Mouse (Mus musculus): Measurements from ENCODE around the gene Aco2. TPM values are rescaled to one million over a fixed set of nuclear protein-coding genes. Genes with fewer than 3 reads are reported as not detected.

Gene Aco2
- 146 and 155 TPM in 2 replicates for polyA plus RNA-seq (2016; fragmentation: Nextera tagmentation; extraction: Ambion mirVana)

DNA sequence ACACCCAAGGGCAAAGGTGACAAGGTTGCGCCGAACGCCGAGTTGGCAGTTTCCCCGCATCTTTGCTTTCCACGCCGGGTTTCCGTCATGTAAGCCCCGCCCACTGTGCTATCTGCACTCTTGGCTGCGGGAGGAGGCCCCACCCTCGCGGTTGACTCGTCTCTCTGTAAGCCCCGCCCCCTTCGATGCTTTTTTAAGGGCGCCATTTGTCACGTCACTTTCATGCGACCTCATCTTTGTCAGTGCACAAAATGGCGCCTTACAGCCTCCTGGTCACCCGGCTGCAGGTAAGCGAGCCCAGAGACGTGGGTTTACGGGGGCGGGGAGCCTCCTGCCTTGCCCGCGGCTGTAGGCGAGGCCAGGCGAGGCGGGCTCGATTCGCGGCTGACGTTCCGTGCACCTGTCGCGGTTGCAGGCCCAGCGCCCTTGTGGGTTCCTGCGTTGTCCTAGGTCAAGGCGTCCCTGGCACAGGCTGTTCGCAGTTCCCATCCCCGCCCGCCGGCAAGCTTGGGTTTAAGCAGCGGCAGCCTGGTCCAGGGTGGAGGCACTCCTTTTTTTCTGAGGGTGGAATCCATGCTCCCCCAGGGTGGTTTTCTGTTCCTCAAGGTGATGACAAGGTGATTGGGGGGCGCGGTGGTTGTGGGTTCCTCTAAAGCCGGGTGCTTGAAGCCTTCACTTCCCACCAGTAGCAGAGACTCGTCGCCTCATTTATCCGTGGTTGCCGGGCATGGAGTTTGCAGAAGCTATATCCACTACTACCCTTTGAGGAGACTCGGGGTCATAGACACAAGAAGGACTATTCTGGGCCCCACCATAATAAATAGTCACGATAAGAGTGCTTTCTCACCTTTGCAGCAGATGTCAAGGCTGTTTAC lies at the start of gene Aco2:
Gene Aco2 (plus strand): TSS at position 48 of the 875 bp plus-strand sequence.
- H3K27me3 ChIP-seq, result no peaks in the 10 kb centered on the region
- H3K4me1 ChIP-seq, result peaks cover 10% of the 10 kb centered on the region
- whole genome bisulfite sequencing, result under 1% methylated on average over 53 of the region's 53 CpGs
- peak within 1 kb of the TSS; percentile 81 for H3K9ac ChIP-seq
- H3K27ac ChIP-seq, result peak within 1 kb of the TSS; percentile 96
- H3K9me3 ChIP-seq, result no peaks in the 10 kb centered on the region
- H3K4me2 ChIP-seq (replicated peaks), result peak within 1 kb of the TSS; percentile 92
- ATAC-seq (ENCODE audit: insufficient number of reproducible peaks, insufficient read depth, low FRiP score, low TSS enrichment), result peak; percentile 73
- H3K4me3 ChIP-seq, result peak within 1 kb of the TSS; percentile 99
- H3K36me3 ChIP-seq, result peaks cover 31% of the 10 kb centered on the region

DNA sequence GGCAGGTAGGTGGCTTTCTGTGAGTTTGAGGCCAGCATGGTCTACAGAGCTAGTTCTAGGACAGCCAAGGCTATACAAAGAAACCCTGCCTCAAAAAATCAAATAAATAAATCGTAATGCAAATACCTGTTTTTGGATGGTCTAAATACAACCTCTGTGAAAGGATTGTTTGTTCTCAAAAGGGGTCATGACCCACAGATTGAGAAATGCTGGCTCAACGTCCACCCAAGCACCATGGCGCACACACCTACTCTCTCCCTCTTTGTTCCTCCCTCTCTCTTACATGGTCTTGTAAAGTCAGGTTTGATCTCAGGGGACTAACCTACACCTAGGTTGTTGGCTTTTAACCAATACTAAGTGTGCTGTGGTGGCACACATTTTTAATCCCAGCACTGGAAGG lies 49.5 kb upstream of the Aco2 start:
- peaks cover 56% of the 10 kb centered on the region for H3K36me3 ChIP-seq
- ATAC-seq (ENCODE audit: insufficient number of reproducible peaks, insufficient read depth, low FRiP score, low TSS enrichment), result no peak
- 80% methylated on average over 3 of the region's 3 CpGs for WGBS

DNA sequence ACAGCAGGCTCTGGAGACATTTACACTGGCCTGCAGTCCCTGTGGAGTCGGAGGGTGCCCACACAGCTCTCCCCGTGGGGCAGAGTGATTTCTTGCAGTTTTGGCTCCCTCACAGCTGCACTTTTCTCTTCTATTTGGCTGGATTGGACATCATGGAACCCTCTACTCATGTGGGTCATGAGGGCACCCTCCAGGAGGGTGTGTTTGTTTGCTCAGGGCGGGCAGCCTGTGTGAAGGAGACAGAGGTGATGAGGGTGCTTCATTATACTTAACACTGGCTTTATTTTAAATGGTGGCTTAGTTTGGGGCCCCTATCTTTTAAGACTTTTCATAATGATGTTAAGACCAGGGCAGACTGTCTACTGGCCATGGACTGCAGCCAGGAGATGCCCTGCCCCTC lies 47.3 kb upstream of the Aco2 start:
- H3K4me3 ChIP-seq, result no peak overlapping the region
- no peak overlapping the region for H3K4me2 ChIP-seq (replicated peaks)
- no peak for ATAC-seq (ENCODE audit: insufficient number of reproducible peaks, insufficient read depth, low FRiP score, low TSS enrichment)
- no peak overlapping the region for H3K27ac ChIP-seq
- no peaks in the 10 kb centered on the region for H3K9me3 ChIP-seq
- no peak overlapping the region for H3K9ac ChIP-seq
- WGBS, result 83% methylated on average over 3 of the region's 3 CpGs
- H3K27me3 ChIP-seq, result no peaks in the 10 kb centered on the region
- H3K36me3 ChIP-seq, result peaks cover 51% of the 10 kb centered on the region
- no peaks in the 10 kb centered on the region for H3K4me1 ChIP-seq

More for the DNA sequence above, 49.5 kb upstream of the Aco2 start:
- no peak overlapping the region for H3K9ac ChIP-seq
- H3K9me3 ChIP-seq, result no peaks in the 10 kb centered on the region
- no peak overlapping the region for H3K27ac ChIP-seq
- H3K4me3 ChIP-seq, result no peak overlapping the region
- H3K4me1 ChIP-seq, result no peaks in the 10 kb centered on the region
- H3K27me3 ChIP-seq, result no peaks in the 10 kb centered on the region
- no peak overlapping the region for H3K4me2 ChIP-seq (replicated peaks)

DNA sequence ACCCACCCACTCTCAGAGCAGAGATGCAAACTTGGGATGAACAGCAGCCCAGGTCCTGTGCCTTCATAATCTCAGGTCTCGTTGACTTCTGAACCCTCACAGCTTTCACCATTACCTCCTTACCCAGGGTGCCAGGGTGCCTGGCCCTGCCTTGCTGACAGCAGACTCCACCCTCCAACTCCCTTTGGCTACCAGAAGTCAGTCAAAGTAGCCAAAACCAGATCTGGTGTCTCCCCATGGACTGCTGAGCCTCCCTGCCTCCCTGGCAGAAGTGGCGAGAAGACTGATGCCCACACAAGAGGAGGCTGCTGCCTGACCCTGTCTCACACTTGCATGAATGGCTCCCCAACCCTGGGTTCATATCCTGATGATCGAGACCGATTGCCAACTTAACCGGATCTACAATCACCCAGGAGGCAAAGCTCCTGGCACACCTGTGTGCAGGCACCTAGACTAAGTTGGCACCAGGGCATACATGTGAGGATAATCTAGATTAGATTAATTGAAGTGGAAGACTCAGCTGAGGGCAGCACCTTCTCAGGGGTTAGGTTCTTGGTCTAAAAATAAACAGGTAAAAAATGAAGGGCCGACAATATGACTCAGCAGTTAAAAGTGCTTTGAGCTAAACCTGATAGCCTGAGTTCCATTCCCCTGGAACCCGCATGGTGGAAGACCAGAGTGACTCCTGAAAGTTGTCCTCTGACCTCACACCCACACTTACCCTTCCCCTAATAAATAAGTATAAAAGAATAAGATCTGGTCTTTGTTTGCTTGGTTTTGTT lies 43.5 kb upstream of the Aco2 start:
- H3K9ac ChIP-seq, result no peak overlapping the region
- no peak overlapping the region for H3K4me2 ChIP-seq (replicated peaks)
- H3K27ac ChIP-seq, result no peak overlapping the region
- no peak for ATAC-seq (ENCODE audit: insufficient number of reproducible peaks, insufficient read depth, low FRiP score, low TSS enrichment)
- no peak overlapping the region for H3K4me3 ChIP-seq
- no peaks in the 10 kb centered on the region for H3K9me3 ChIP-seq
- H3K36me3 ChIP-seq, result peaks cover 29% of the 10 kb centered on the region
- no peaks in the 10 kb centered on the region for H3K27me3 ChIP-seq
- peaks cover 3% of the 10 kb centered on the region; the same call in 1 of the 2 replicates for H3K4me1 ChIP-seq
- WGBS, result 90% methylated on average over 7 of the region's 7 CpGs

DNA sequence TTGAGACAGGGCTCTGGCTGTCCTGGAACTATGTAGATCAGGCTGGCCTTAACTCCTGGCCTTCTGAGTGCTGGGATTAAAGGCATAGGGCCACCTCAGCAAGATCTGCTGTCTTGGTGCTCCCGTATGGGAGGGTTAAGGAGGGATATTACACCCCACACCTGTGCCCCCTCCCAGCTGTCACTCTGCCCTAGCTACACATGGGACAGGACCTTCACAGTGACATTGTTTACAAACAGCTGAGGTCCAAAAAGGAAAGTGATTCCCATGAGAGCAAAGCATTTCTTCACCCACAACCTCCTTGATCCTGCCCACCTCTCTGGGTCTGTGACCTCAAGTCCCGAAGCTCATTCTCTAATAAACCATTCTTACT lies 42.9 kb upstream of the Aco2 start:
- 80% methylated on average over 2 of the region's 2 CpGs for WGBS
- Histone ChIP-seq H3K9ac (no peak overlapping the region), H3K9me3 (no peaks in the 10 kb centered on the region), H3K27me3 (no peaks in the 10 kb centered on the region), H3K36me3 (peaks cover 24% of the 10 kb centered on the region), H3K27ac (no peak overlapping the region), H3K4me3 (no peak overlapping the region), H3K4me2 (replicated peaks) (no peak overlapping the region), H3K4me1 (peaks cover 5% of the 10 kb centered on the region; the same call in 1 of the 2 replicates)
- no peak for ATAC-seq (ENCODE audit: insufficient number of reproducible peaks, insufficient read depth, low FRiP score, low TSS enrichment)

DNA sequence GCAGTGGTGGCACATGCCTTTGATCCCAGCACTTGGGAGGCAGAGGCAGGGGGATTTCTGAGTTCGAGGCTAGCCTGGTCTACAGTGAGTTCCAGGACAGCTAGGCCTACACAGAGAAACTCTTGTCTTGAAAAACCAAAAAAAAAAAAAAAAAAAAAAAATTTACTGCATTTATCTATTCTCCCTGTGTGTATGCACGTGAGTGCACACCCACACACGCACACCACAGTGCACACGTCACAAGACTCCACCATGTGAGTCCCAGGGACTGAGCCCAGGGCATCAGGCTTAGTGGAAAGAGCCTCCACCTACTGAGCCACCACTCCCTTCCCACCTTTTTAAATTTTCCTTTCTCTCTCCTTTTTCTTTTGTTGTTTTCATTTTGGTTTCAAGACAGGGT lies 41.6 kb upstream of the Aco2 start:
- Histone ChIP-seq H3K4me3 (no peak overlapping the region), H3K4me2 (replicated peaks) (no peak overlapping the region), H3K27me3 (0 out of 2 replicates have a peak, but pooled peaks cover 2% of the 10 kb centered on the region), H3K9me3 (no peaks in the 10 kb centered on the region), H3K27ac (no peak overlapping the region), H3K4me1 (peaks cover 8% of the 10 kb centered on the region; the same call in 1 of the 2 replicates), H3K9ac (no peak overlapping the region), H3K36me3 (peaks cover 17% of the 10 kb centered on the region)
- WGBS, result 85% methylated on average over 4 of the region's 4 CpGs
- ATAC-seq (ENCODE audit: insufficient number of reproducible peaks, insufficient read depth, low FRiP score, low TSS enrichment), result no peak

DNA sequence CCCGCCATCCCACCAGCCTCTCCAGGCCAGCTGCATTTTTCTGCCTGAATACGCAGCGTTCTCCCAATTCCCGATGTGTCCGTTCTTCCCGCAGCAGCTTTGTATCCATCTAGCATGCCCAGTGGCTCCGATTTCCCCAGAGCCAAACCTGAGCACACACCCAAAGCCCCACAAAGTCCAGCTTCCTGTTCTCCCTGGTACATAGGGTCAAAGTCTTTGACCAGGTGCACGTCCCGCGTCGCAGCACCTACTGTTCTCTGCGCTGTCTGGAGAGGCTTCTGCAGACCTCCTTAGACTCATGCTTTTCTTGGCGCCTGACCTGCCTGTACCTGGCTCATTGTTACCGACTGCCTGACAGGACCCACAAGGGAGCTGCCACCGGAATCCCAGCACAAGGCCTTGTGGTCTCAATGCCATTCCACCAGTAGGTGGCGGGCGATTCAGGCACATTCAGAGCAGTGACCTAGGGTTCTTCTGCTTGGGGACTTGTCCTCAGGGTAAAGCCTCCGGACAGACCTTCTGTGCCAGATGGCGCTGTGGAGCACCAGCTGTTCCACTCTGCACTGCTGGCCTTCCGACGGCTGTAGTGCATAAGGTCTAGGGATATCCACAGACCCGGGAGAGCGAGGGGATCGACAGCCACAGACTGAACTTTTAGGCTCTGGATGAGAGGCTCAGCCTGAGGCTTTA lies 40.8 kb upstream of the Aco2 start:
- Histone ChIP-seq H3K27me3 (0 out of 2 replicates have a peak, but pooled peaks cover 3% of the 10 kb centered on the region), H3K27ac (0 out of 2 replicates have a peak overlapping the region, but pooled peaks have one; percentile 8), H3K9me3 (no peaks in the 10 kb centered on the region), H3K4me3 (no peak overlapping the region), H3K36me3 (peaks cover 10% of the 10 kb centered on the region), H3K4me2 (replicated peaks) (peak overlapping the region; percentile 29), H3K9ac (no peak overlapping the region), H3K4me1 (peaks cover 15% of the 10 kb centered on the region)
- 16% methylated on average over 24 of the region's 24 CpGs for WGBS
- 0 out of 2 replicates have a peak, but pooled peaks have one; percentile 60 for ATAC-seq (ENCODE audit: insufficient number of reproducible peaks, insufficient read depth, low FRiP score, low TSS enrichment)

DNA sequence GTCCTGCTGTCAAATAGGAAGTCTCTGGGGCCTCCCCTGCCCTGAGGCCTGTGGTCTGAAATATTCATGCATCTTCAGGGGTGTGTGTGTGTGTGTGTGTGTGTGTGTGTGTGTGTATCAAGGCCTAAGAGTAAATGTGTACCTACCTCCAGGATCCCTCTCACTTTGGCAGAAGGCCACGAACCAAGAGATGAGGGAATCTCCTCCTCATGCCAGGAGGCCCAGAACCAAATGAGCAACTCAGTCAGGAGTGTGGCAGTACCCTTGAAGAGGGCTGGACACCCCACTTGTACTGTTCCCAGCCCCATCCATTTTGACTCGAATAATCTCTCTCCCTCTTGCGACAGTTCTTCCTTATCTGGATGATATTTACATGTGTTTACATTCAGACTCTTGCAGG lies 39.9 kb upstream of the Aco2 start:
- Histone ChIP-seq H3K27me3 (0 out of 2 replicates have a peak, but pooled peaks cover 3% of the 10 kb centered on the region), H3K36me3 (peaks cover 5% of the 10 kb centered on the region), H3K27ac (no peak overlapping the region), H3K9me3 (no peaks in the 10 kb centered on the region), H3K9ac (no peak overlapping the region), H3K4me1 (peaks cover 20% of the 10 kb centered on the region), H3K4me2 (replicated peaks) (no peak overlapping the region), H3K4me3 (no peak overlapping the region)
- ATAC-seq (ENCODE audit: insufficient number of reproducible peaks, insufficient read depth, low FRiP score, low TSS enrichment), result no peak
- 94% methylated on average over 3 of the region's 3 CpGs for WGBS

DNA sequence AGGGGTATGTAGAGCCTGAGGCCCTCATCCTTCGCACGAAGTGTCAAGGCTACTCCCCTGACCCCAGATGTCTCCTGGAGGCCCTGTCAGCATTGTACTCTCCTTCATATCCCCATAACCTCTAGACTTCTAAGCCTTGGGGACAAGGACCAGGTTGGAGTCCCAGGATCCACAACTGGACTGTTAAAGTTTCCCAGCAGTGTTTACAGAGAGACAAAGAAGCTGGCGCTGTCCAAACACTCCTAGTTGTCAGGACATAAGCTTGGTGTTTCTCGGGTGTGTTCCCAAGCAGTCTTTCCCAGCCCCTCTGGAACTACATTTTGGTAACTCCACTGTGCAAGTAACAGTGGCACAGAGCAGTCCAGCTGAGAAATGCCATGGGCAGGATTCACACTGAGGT lies 38.6 kb upstream of the Aco2 start:
- no peaks in the 10 kb centered on the region; the same call in 1 of the 2 replicates for H3K36me3 ChIP-seq
- 0 out of 2 replicates have a peak, but pooled peaks cover 3% of the 10 kb centered on the region for H3K27me3 ChIP-seq
- no peak for ATAC-seq (ENCODE audit: insufficient number of reproducible peaks, insufficient read depth, low FRiP score, low TSS enrichment)
- H3K4me3 ChIP-seq, result no peak overlapping the region
- no peak overlapping the region for H3K4me2 ChIP-seq (replicated peaks)
- peaks cover 20% of the 10 kb centered on the region for H3K4me1 ChIP-seq
- no peaks in the 10 kb centered on the region for H3K9me3 ChIP-seq
- WGBS, result 75% methylated on average over 4 of the region's 4 CpGs
- no peak overlapping the region for H3K9ac ChIP-seq
- H3K27ac ChIP-seq, result no peak overlapping the region

DNA sequence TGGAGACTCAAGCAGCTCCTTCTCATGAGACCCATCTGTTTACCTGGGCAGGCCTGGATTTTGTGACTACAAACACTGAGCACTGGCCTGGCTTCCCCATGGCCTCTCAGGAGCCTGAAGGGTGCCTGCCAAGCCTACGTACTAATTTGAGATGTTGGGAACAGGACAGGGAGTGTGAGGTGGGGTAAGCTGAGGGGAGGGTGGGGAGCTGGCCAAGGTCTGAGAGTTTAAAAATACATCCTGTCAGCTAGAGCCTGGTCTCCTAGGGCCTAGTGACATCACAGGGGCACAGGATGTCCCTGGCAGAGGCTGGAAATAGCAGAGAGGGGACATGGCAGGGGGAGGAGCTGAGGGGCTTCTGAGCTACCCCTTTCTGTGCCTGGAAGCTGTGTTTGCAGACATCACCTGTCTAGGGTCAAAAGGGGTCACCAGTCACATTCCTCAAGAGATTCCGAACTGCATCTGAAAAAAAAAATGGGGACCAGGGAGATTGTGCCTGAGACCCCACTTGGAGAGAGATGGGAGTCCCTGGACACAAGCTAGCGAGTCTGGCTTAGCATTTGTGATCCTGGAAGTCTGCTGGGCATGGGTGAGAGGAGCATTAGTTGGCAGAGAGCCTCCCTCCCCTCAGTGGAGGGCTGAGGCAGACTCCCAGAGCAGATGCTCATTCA lies 37.8 kb upstream of the Aco2 start:
- WGBS, result 49% methylated on average over 3 of the region's 3 CpGs
- ATAC-seq (ENCODE audit: insufficient number of reproducible peaks, insufficient read depth, low FRiP score, low TSS enrichment), result no peak
- Histone ChIP-seq H3K4me1 (peaks cover 20% of the 10 kb centered on the region), H3K27ac (no peak overlapping the region), H3K36me3 (no peaks in the 10 kb centered on the region), H3K9ac (no peak overlapping the region; the same call in 1 of the 2 replicates), H3K9me3 (no peaks in the 10 kb centered on the region), H3K27me3 (0 out of 2 replicates have a peak, but pooled peaks cover 3% of the 10 kb centered on the region), H3K4me3 (no peak overlapping the region), H3K4me2 (replicated peaks) (no peak overlapping the region)
